Mouse (Mus musculus) brain, embryonic 18.5 days (tissue): ENCODE measurements around the gene Atp2b1.

Experiments used
- DNase-seq: peaks from one replicate; pipeline ENCODE4 v3.0.0-alpha.2; 2012; ENCODE audit warnings: low read depth, low spot score

The Atp2b1 gene

GRCm38 (mm10) chr10:99033830-99034828 lies 119.9 kb downstream of the Atp2b1 start:
- no peak for DNase-seq

DNA sequence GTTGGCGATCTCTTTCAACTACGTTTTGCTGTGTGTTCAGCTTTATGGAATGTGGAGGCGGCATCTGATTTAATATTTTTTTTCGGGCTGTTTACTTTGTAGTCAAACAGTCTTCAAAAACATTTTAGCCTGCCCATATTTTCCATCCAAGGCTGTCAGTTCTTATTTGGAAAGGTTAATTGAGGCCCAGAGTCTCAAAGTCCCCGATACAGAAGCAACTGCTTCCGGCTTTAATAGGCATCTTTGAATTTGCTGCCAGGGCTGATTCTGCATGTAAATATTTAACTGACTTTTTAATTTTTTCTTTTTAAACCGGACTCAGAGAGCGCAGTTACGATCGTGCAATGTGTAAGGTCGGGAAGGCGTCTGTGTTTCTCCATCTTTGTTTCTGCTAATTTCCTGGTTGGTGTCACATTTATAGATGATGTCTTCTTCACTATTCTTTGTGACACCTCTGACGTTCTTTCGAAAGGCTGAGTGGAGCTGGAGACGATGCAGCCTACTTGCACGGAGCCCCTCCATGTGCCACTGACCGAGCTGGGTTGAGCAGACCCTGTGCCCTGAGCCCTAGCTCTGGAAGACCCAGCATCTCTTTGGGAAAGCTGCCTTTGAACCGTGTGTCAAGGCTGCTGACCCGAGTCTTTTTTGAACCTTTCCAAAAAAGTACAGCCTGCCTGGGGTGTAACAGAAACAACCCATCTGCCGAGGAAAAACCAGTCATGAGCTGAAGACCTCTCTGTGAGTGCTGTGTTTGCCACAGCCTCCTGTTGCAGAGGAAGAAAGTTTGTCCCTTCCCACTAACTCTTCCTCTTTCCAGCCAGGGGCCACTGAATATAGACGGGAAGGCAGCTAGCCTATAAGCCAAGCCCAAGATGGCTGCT lies 123.2 kb downstream of the Atp2b1 start:
- DNase-seq: no peak

GRCm38 (mm10) chr10:99038866-99039265 lies 124.7 kb downstream of the Atp2b1 start:
- no peak for DNase-seq

GRCm38 (mm10) chr10:99040171-99040570 lies 126.0 kb downstream of the Atp2b1 start:
- no peak for DNase-seq

DNA sequence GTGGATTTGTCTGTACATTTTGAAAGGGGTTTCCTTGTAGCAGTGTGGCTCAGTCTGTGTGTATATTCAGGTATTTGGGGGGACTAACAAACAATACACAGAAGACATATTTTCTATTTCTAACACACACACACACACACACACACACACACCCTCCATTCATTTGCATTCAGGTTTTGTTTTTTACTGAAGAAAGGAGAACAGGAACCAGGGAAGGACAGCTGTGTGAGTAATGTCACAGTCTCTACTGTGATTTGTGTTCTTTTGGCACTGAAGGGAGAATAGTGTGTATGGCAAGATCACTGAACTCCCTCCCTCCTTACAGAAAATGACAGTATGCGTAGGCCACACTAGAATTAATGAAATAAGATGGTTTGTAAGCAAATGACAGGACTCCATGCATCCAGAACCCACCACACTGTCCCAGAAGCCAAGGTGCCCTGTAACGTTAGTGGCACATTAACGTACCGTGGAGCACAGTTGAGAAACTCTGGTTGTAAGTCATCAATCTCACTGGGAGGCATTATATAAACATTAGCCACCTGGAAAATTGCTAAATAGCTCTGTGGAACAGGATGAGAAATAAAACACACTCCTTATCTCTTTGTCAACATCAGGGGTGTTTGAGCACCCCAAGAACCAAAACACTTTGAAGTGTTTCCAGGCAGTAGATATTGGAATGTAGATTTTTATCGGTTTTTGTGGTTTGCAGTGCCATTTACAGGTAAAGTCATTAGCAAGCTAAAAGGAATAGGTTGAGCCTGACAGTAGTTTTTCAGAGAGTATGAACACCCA lies 132.7 kb downstream of the Atp2b1 start:
- DNase-seq: no peak

DNA sequence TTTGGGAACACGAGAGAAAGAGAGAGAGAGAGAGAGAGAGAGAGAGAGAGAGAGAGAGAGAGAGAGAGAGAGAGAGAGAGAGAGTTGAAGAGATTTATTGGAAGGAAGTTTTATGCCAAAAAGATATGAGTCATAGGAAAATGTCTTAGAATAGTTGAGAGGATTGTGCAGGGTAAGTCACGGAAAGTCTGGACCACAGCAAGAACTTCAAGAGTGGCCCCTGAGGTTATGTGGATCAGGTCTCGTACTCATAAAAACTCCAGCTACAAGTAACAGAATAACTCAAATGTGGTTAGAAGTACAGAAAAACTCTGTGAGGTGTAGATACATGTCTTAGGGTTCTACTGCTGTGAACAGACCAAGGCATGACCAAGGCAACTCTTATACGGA lies 133.3 kb downstream of the Atp2b1 start:
- DNase-seq: no peak

GRCm38 (mm10) chr10:99050093-99050492 lies 135.9 kb downstream of the Atp2b1 start:
- DNase-seq: no peak

DNA sequence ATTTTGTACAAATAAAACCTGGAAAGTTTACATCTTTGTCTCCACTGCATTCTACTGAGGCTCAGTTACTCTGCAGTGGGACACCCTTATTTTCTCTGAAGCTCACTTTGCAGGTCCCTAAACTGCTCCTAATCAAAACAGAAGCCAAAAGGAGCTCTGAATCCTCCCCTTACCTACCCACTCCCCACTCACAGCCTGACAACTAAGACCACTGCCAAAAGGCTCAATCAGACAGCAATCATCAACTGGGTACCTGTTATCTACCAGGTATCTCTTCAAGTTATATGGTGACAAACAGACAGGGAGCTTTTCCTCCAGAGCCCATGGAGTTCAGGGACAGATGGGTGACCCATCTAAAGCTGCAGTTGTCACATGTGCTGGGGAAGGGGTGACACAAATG lies 138.9 kb downstream of the Atp2b1 start:
- no peak for DNase-seq

DNA sequence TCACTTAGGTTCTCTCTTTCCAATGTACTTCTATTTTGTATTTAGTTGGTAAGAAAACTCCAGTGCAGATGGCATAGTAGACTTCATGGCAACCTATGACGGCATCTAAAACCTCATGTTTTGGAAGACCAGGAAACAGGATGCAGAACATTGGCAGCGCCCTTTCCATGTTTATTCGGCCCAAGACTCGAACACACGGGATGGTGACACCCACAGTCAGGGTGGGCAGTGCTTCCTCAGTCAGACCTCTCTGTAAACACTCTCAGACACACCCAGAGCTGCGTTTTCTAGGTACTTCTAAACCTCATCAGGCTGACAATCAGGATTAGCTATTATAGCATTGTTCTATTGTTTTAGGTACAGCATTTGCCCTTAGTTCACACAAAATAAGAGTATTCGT lies 146.4 kb downstream of the Atp2b1 start:
- DNase-seq: no peak

GRCm38 (mm10) chr10:99061418-99061817 lies 147.2 kb downstream of the Atp2b1 start:
- DNase-seq: no peak

- DNase-seq: no peak
Observed at GRCm38 (mm10) chr10:99062546-99062945, 148.3 kb downstream of the Atp2b1 start.
